Mouse (Mus musculus) heart, adult 2 months (tissue): ENCODE data around the gene Phf24. TPM values are rescaled to one million over a fixed set of nuclear protein-coding genes. Genes with fewer than 3 reads are reported as not detected.
A peak's percentile ranks its signal among the peaks of the same experiment; 100 is the strongest.

Source experiments
- DNase-seq, 2 experiments: peaks; one replicate each; pipeline ENCODE4 v3.0.0; 2021
- H3K27ac ChIP-seq: fragments of 200-600 bp; 2 replicates; pipeline ENCODE4 v1.8.1; 2022
- H3K27me3 ChIP-seq: fragments of 200-500 bp; 2 replicates; pipeline ENCODE4 v1.6.1; 2012; ENCODE audit warnings: mild to moderate bottlenecking, low read length, inconsistent platforms, mixed read lengths; ENCODE audit not compliant: control insufficient read depth, insufficient read depth
- H3K36me3 ChIP-seq: fragments of 200-500 bp; 2 replicates; pipeline ENCODE4 v1.6.1; 2012; ENCODE audit warnings: low read length, inconsistent platforms; ENCODE audit not compliant: control insufficient read depth, insufficient read depth
- H3K4me1 ChIP-seq: fragments of 200-500 bp; 2 replicates; pipeline ENCODE4 v1.6.1; 2011; ENCODE audit warnings: low read length; ENCODE audit not compliant: control insufficient read depth, insufficient read depth
- H3K4me3 ChIP-seq: fragments of 200-600 bp; 2 replicates; pipeline ENCODE4 v1.8.1; 2022
- H3K79me2 ChIP-seq: fragments of 200-500 bp; replicated peaks from 2 replicates; pipeline ENCODE4 v1.6.1; 2012; ENCODE audit warnings: mild to moderate bottlenecking, inconsistent platforms, low read length, moderate library complexity, mixed read lengths; ENCODE audit not compliant: control insufficient read depth, insufficient read depth
- H3K9ac ChIP-seq: fragments of 200-500 bp; 2 replicates; pipeline ENCODE4 v1.6.1; 2012; ENCODE audit warnings: low read depth, mild to moderate bottlenecking, control low read depth, inconsistent platforms, low read length, mixed read lengths
- CTCF ChIP-seq: fragments of 200-600 bp; IDR thresholded peaks from 2 replicates; pipeline ENCODE4 v1.8.1; 2022; ENCODE audit warnings: antibody characterized with exemption, mild to moderate bottlenecking, moderate library complexity
- EP300 ChIP-seq: fragments of 200-500 bp; IDR thresholded peaks from 2 replicates; pipeline ENCODE4 v1.6.1; 2011; ENCODE audit warnings: low read depth, low read length, control low read depth; ENCODE audit not compliant: insufficient read depth
- POLR2A ChIP-seq: fragments of 200-500 bp; IDR thresholded peaks from 2 replicates; pipeline ENCODE4 v1.6.1; 2011; ENCODE audit warnings: mild to moderate bottlenecking, low read depth, low read length, control low read depth; ENCODE audit not compliant: insufficient read depth
- WGBS: fragments of 180-500 bp; shearing (Covaris S2); methylation state at CpG from one replicate; pipeline ENCODE4 v1.1.7; 2018; 5-methylcytosine and 5-hydroxymethylcytosine counted together
- intact Hi-C: fragments of 180-260 bp; cut with DNase I; formaldehyde crosslinking; loops from one replicate; pipeline ENCODE4 v1.15.1; 2025
- polyA plus RNA-seq: library from polyadenylated mRNA; depleted of rRNA; stranded (reverse); fragments of >200 nt; gene quantifications from 2 replicates; pipeline ENCODE4 v1.2.3, GENCODE M21; 2012
- total RNA-seq, 2 experiments: library from RNA; stranded (reverse); gene quantifications; 2 replicates each; pipeline ENCODE4 v1.2.3; 2021

Phf24 gene
- total and polyA plus RNA-seq, 3 experiments: 4.8 to 5.8 (median 5.0) TPM

- H3K36me3 ChIP-seq: no peaks in the 10 kb centered on the region
- H3K79me2 ChIP-seq: no peaks in the 10 kb centered on the region
- DNase-seq: peak; percentile 66 to 77
- no peaks in the 10 kb centered on the region for H3K27me3 ChIP-seq
- intact Hi-C loops: no loop called here
- 65% methylated on average over 7 of the region's 7 CpGs for WGBS
- TF ChIP-seq CTCF (no peak), POLR2A (peak; percentile 78), EP300 (0 out of 2 replicates have a peak, but pooled peaks have one; percentile 53)
- peaks cover 7% of the 10 kb centered on the region for H3K4me1 ChIP-seq
- peak overlapping the region; percentile 32; the same call in 1 of the 2 replicates for H3K4me3 ChIP-seq
- peak overlapping the region; percentile 72 for H3K9ac ChIP-seq
- H3K27ac ChIP-seq: peak overlapping the region; percentile 99
Observed at GRCm38 (mm10) chr4:42952563-42952962, 36.1 kb downstream of the Phf24 start.

- TF ChIP-seq EP300: peak; percentile 55
- peak; percentile 87 for TF ChIP-seq POLR2A
- no peak for TF ChIP-seq CTCF
- Histone ChIP-seq H3K79me2 (no peaks in the 10 kb centered on the region), H3K36me3 (no peaks in the 10 kb centered on the region), H3K27ac (peak overlapping the region; percentile 99), H3K4me3 (peak overlapping the region; percentile 32), H3K27me3 (no peaks in the 10 kb centered on the region), H3K9ac (peak overlapping the region; percentile 72), H3K4me1 (peaks cover 7% of the 10 kb centered on the region)
- DNase-seq: peak; percentile 70 to 86
- 32% methylated on average over 10 of the region's 10 CpGs for WGBS
- intact Hi-C loops: no loop called here
Observed at GRCm38 (mm10) chr4:42953435-42954094, 37.1 kb downstream of the Phf24 start.

GRCm38 (mm10) chr4:42954297-42954696, 37.8 kb downstream of the Phf24 start:
- Histone ChIP-seq H3K4me3 (peak overlapping the region; percentile 30), H3K79me2 (no peaks in the 10 kb centered on the region), H3K27ac (peak overlapping the region; percentile 99), H3K27me3 (no peaks in the 10 kb centered on the region), H3K4me1 (peaks cover 5% of the 10 kb centered on the region), H3K36me3 (no peaks in the 10 kb centered on the region), H3K9ac (peak overlapping the region; percentile 68)
- intact Hi-C loops: no loop called here
- 14% methylated on average over 10 of the region's 10 CpGs for WGBS
- peak; percentile 77 to 86 for DNase-seq
- TF ChIP-seq POLR2A: no peak
- peak; percentile 93 for TF ChIP-seq CTCF
- peak; percentile 52 for TF ChIP-seq EP300

- H3K4me3 ChIP-seq: peak overlapping the region; percentile 6; the same call in 1 of the 2 replicates
- no peaks in the 10 kb centered on the region for H3K36me3 ChIP-seq
- WGBS: 76% methylated on average over 3 of the region's 3 CpGs
- no peak for TF ChIP-seq EP300
- peak; percentile 22; the same call in 1 of the 2 replicates for TF ChIP-seq CTCF
- no peak for DNase-seq
- no peak overlapping the region for H3K9ac ChIP-seq
- H3K27me3 ChIP-seq: no peaks in the 10 kb centered on the region
- intact Hi-C loops: no loop called here
- peak overlapping the region; percentile 99 for H3K27ac ChIP-seq
- peaks cover 7% of the 10 kb centered on the region for H3K4me1 ChIP-seq
- H3K79me2 ChIP-seq: no peaks in the 10 kb centered on the region
Observed at GRCm38 (mm10) chr4:42955200-42955599, 38.7 kb downstream of the Phf24 start.

- Histone ChIP-seq H3K4me1 (peaks cover 6% of the 10 kb centered on the region), H3K27me3 (no peaks in the 10 kb centered on the region), H3K79me2 (no peaks in the 10 kb centered on the region), H3K9ac (no peak overlapping the region), H3K27ac (no peak overlapping the region), H3K4me3 (no peak overlapping the region), H3K36me3 (no peaks in the 10 kb centered on the region)
- intact Hi-C loops: no loop called here
- TF ChIP-seq EP300 (no peak), POLR2A (no peak), CTCF (no peak)
- DNase-seq: no peak
- WGBS: 93% methylated on average over 17 of the region's 17 CpGs
Observed at GRCm38 (mm10) chr4:42956581-42956980, 40.1 kb downstream of the Phf24 start.

- Histone ChIP-seq H3K4me1 (peaks cover 5% of the 10 kb centered on the region), H3K36me3 (no peaks in the 10 kb centered on the region), H3K27me3 (no peaks in the 10 kb centered on the region), H3K9ac (no peak overlapping the region), H3K27ac (no peak overlapping the region; the same call in 1 of the 2 replicates), H3K79me2 (no peaks in the 10 kb centered on the region), H3K4me3 (no peak overlapping the region)
- intact Hi-C loops: no loop called here
- 79% methylated on average over 11 of the region's 11 CpGs for WGBS
- DNase-seq: no peak
- TF ChIP-seq EP300 (no peak), POLR2A (no peak), CTCF (no peak)
Observed at GRCm38 (mm10) chr4:42957306-42957705, 40.8 kb downstream of the Phf24 start.
